8 mouse cellular contexts compared by ENCODE assay signal in genomic region chr7:27227676-27228075, GRCm38 (mm10). TPM values are rescaled to one million over a fixed set of nuclear protein-coding genes. Genes with fewer than 3 reads are reported as not detected.
DNase-seq lines count a peak whose midpoint lies in the region; ATAC-seq and TF ChIP-seq lines count a peak whose summit lies in the region.

No protein-coding gene starts in this region.

- ATAC-seq in hindbrain, embryonic 16.5 days, result no peak
- no peak; the same call in 1 of the 2 replicates for ATAC-seq in midbrain, embryonic 11.5 days (ENCODE audit: low FRiP score)

- peak overlapping the region; percentile 77 for H3K4me2 ChIP-seq in hindbrain, embryonic 16.5 days (ENCODE audit: low read length)
- peak overlapping the region; percentile 66 for H3K4me2 ChIP-seq in midbrain, embryonic 11.5 days

- no peaks in the 10 kb centered on the region for H3K9me3 ChIP-seq in hindbrain, embryonic 16.5 days (ENCODE audit: control insufficient read depth, low read length)
- H3K9me3 ChIP-seq in midbrain, embryonic 11.5 days (ENCODE audit: control insufficient read depth, low read length), result no peaks in the 10 kb centered on the region

- peak overlapping the region; percentile 88 for H3K27ac ChIP-seq in hindbrain, embryonic 16.5 days (ENCODE audit: low read depth, low read length)
- no peak overlapping the region for H3K27ac ChIP-seq in midbrain, embryonic 11.5 days (ENCODE audit: low read depth, low read length)

- H3ac ChIP-seq in C2C12 (ENCODE audit: control insufficient read depth, insufficient read length, low read depth), result peak overlapping the region; percentile 83

- H3K9ac ChIP-seq in hindbrain, embryonic 16.5 days (ENCODE audit: low read depth, low read length), result peak overlapping the region; percentile 95
- peak overlapping the region; percentile 80 for H3K9ac ChIP-seq in midbrain, embryonic 11.5 days (ENCODE audit: low read length)

- no peak for TF ChIP-seq CTCF in C2C12 (IDR thresholded peaks at IDR 0.05; ENCODE audit: control insufficient read depth, insufficient read depth, insufficient read length)

- H3K4me3 ChIP-seq in C2C12 (ENCODE audit: insufficient read depth, poor library complexity, severe bottlenecking), result peak overlapping the region; percentile 48
- peak overlapping the region; percentile 82 for H3K4me3 ChIP-seq in hindbrain, embryonic 16.5 days (ENCODE audit: low read length)
- H3K4me3 ChIP-seq in midbrain, embryonic 11.5 days (ENCODE audit: low read depth, low read length), result peak overlapping the region; percentile 79

- no peaks in the 10 kb centered on the region for H3K27me3 ChIP-seq in C2C12 (ENCODE audit: control insufficient read depth, insufficient read depth, insufficient read length)
- no peaks in the 10 kb centered on the region for H3K27me3 ChIP-seq in hindbrain, embryonic 16.5 days (replicated peaks; ENCODE audit: control insufficient read depth, insufficient read depth, low read length)
- no peaks in the 10 kb centered on the region for H3K27me3 ChIP-seq in midbrain, embryonic 11.5 days (ENCODE audit: control insufficient read depth, insufficient read depth, low read length)

- peaks cover 45% of the 10 kb centered on the region for H3K4me1 ChIP-seq in hindbrain, embryonic 16.5 days (ENCODE audit: control insufficient read depth, insufficient read depth, low read depth, low read length)
- peaks cover 28% of the 10 kb centered on the region for H3K4me1 ChIP-seq in midbrain, embryonic 11.5 days (ENCODE audit: control insufficient read depth, insufficient read depth, low read length)

- DNase-seq in gastrocnemius, adult 18-20 months (ENCODE audit: low spot score), result peak; percentile 14
- no peak for DNase-seq in gastrocnemius, postnatal 36 days
- peak; percentile 69 to 73 for DNase-seq in cerebellum, postnatal 10 days
- peak; percentile 89 for DNase-seq in midbrain, embryonic 11.5 days (ENCODE audit: low spot score, missing footprints)
- no peak for DNase-seq in left cerebral cortex, postnatal 10 days (ENCODE audit: extremely low spot score in 1 of 2, low spot score in 2 of 2)
- no peak for DNase-seq in embryo, embryonic 11 days

- intact Hi-C loops in gastrocnemius, postnatal 36 days (cut with DNase I), result loop anchor here (2.0 to 5.0 kb wide), 2 partner anchors 29 to 65 kb away; no protein-coding TSS in a partner anchor
- intact Hi-C loops in left cerebral cortex, postnatal 10 days (cut with DNase I), result no loop called here

- H3K79me3 ChIP-seq in C2C12 (ENCODE audit: low read depth), result peaks cover 5% of the 10 kb centered on the region

- peaks cover 25% of the 10 kb centered on the region for H3K79me2 ChIP-seq in C2C12 (ENCODE audit: control insufficient read depth, insufficient read depth)

- WGBS in hindbrain, embryonic 16.5 days, result 1% methylated on average over 10 of the region's 10 CpGs
- WGBS in midbrain, embryonic 11.5 days, result 4% methylated on average over 10 of the region's 10 CpGs

- no peaks in the 10 kb centered on the region for H3K36me3 ChIP-seq in C2C12 (ENCODE audit: control insufficient read depth, insufficient read depth)
- H3K36me3 ChIP-seq in hindbrain, embryonic 16.5 days (ENCODE audit: control insufficient read depth, insufficient read depth, low read length), result no peaks in the 10 kb centered on the region
- no peaks in the 10 kb centered on the region for H3K36me3 ChIP-seq in midbrain, embryonic 11.5 days (ENCODE audit: control insufficient read depth, insufficient read depth, low read length)

TF ChIP-seq in C2C12, 6 proteins besides CTCF, POLR2A, EP300 and RAD21:
- TF ChIP-seq MYOG (IDR thresholded peaks at IDR 0.05; ENCODE audit: control insufficient read depth, extremely low read depth, insufficient read length), result no peak
- no peak for TF ChIP-seq MAX (IDR thresholded peaks at IDR 0.05)
- no peak for TF ChIP-seq USF1 (IDR thresholded peaks at IDR 0.05; ENCODE audit: low read depth)
- no peak for TF ChIP-seq MYOD1 (IDR thresholded peaks at IDR 0.05; ENCODE audit: control insufficient read depth, insufficient read length, low read depth)
- TF ChIP-seq FOSL1 (IDR thresholded peaks at IDR 0.05; ENCODE audit: insufficient read depth, low read length, poor library complexity, severe bottlenecking), result no peak
- TF ChIP-seq CEBPB (IDR thresholded peaks at IDR 0.05; ENCODE audit: low read depth), result no peak
TF ChIP-seq in C2C12: peak in this region for 0.

RNA-seq across cellular contexts. Expression of gene Itpkc, which starts 0.8 kb away (rescaled TPM):
- 1 to 10 TPM; 3.8 to 4.2 TPM for total RNA-seq in gastrocnemius, adult 18-20 months (2021)
- 1 to 10 TPM; 3.3 to 3.6 TPM for total RNA-seq in gastrocnemius, postnatal 36 days (2021)
- 5.7 TPM for polyA plus RNA-seq in C2C12 (2012; fragmentation: generic; extraction: Trizol)
- 5.7 and 5.9 TPM in 2 replicates for polyA plus RNA-seq in hindbrain, embryonic 16.5 days (2015; fragmentation: Nextera tagmentation; extraction: Ambion mirVana)
- 5.0 and 6.6 TPM in 2 replicates for polyA plus RNA-seq in midbrain, embryonic 11.5 days (2014; fragmentation: Nextera tagmentation; extraction: Ambion mirVana)
- 1 to 10 TPM; 7.6 to 8.7 TPM for total RNA-seq in left cerebral cortex, postnatal 10 days (2021)

RNA-seq across cellular contexts. Expression of gene Coq8b, which starts 5.1 kb away (rescaled TPM):
- 1 to 10 TPM; 2.6 to 2.9 TPM for total RNA-seq in gastrocnemius, adult 18-20 months (2021)
- total RNA-seq in gastrocnemius, postnatal 36 days (2021), result 1 to 10 TPM; 2.5 to 3.1 TPM
- polyA plus RNA-seq in C2C12 (2012; fragmentation: generic; extraction: Trizol), result 9.3 TPM
- polyA plus RNA-seq in hindbrain, embryonic 16.5 days (2015; fragmentation: Nextera tagmentation; extraction: Ambion mirVana), result 21.8 and 23.9 TPM in 2 replicates
- 16.1 and 16.6 TPM in 2 replicates for polyA plus RNA-seq in midbrain, embryonic 11.5 days (2014; fragmentation: Nextera tagmentation; extraction: Ambion mirVana)
- 10 to 100 TPM; 28.3 TPM for total RNA-seq in left cerebral cortex, postnatal 10 days (2021)

RNA-seq across cellular contexts. Expression of gene Numbl, which starts 30.6 kb away (rescaled TPM):
- 1 to 10 TPM; 2.2 to 2.8 TPM for total RNA-seq in gastrocnemius, adult 18-20 months (2021)
- total RNA-seq in gastrocnemius, postnatal 36 days (2021), result 1 to 10 TPM; 4.4 TPM
- 11.7 TPM for polyA plus RNA-seq in C2C12 (2012; fragmentation: generic; extraction: Trizol)
- 54.4 and 59.5 TPM in 2 replicates for polyA plus RNA-seq in hindbrain, embryonic 16.5 days (2015; fragmentation: Nextera tagmentation; extraction: Ambion mirVana)
- 16.9 and 17.7 TPM in 2 replicates for polyA plus RNA-seq in midbrain, embryonic 11.5 days (2014; fragmentation: Nextera tagmentation; extraction: Ambion mirVana)
- total RNA-seq in left cerebral cortex, postnatal 10 days (2021), result 100 to 1,000 TPM; 117 to 126 TPM

RNA-seq across cellular contexts. Expression of gene Snrpa, which starts 31.6 kb away (rescaled TPM):
- 10 to 100 TPM; 27.5 to 33.0 TPM for total RNA-seq in gastrocnemius, adult 18-20 months (2021)
- 10 to 100 TPM; 29.9 to 32.9 TPM for total RNA-seq in gastrocnemius, postnatal 36 days (2021)
- polyA plus RNA-seq in C2C12 (2012; fragmentation: generic; extraction: Trizol), result 210 TPM
- polyA plus RNA-seq in hindbrain, embryonic 16.5 days (2015; fragmentation: Nextera tagmentation; extraction: Ambion mirVana), result 177 and 194 TPM in 2 replicates
- polyA plus RNA-seq in midbrain, embryonic 11.5 days (2014; fragmentation: Nextera tagmentation; extraction: Ambion mirVana), result 339 and 364 TPM in 2 replicates
- 10 to 100 TPM; 83.9 to 84.3 TPM for total RNA-seq in left cerebral cortex, postnatal 10 days (2021)

RNA-seq across cellular contexts. Expression of gene BC024978, which starts 32.1 kb away (rescaled TPM):
- total RNA-seq in gastrocnemius, adult 18-20 months (2021), result 10 to 100 TPM; 14.3 to 14.6 TPM
- total RNA-seq in gastrocnemius, postnatal 36 days (2021), result 10 to 100 TPM; 11.6 to 18.1 TPM
- polyA plus RNA-seq in C2C12 (2012; fragmentation: generic; extraction: Trizol), result 3.2 TPM
- 2.7 and 3.7 TPM in 2 replicates for polyA plus RNA-seq in hindbrain, embryonic 16.5 days (2015; fragmentation: Nextera tagmentation; extraction: Ambion mirVana)
- 4.0 and 4.1 TPM in 2 replicates for polyA plus RNA-seq in midbrain, embryonic 11.5 days (2014; fragmentation: Nextera tagmentation; extraction: Ambion mirVana)
- total RNA-seq in left cerebral cortex, postnatal 10 days (2021), result 10 to 100 TPM; 19.7 to 21.5 TPM

Comparison
In these comparisons a context has a peak if more than half of its experiments do, and no peak if none do; other contexts are left out.
1. DNase-seq: peak in gastrocnemius, adult 18-20 months (single experiment), cerebellum, postnatal 10 days (2 of 2) and midbrain, embryonic 11.5 days (single experiment); none in gastrocnemius, postnatal 36 days (0 of 2), left cerebral cortex, postnatal 10 days (0 of 2) and embryo, embryonic 11 days (single experiment).
2. RNA of gene Coq8b, which starts 5.1 kb away (total RNA-seq): 28.3 TPM in left cerebral cortex, postnatal 10 days; 2.5 to 3.1 TPM in gastrocnemius, postnatal 36 days and 2.6 to 2.9 TPM in gastrocnemius, adult 18-20 months; every median in the first group is over 4 times any median in the second.
3. RNA of gene Numbl, which starts 30.6 kb away (total RNA-seq): 117 to 126 TPM in left cerebral cortex, postnatal 10 days; 4.4 TPM in gastrocnemius, postnatal 36 days and 2.2 to 2.8 TPM in gastrocnemius, adult 18-20 months; every median in the first group is over 10 times any median in the second.
4. Peak in every context shown above with its lines, with median percentiles within 50 percentile points of each other: H3K4me3 ChIP-seq.